Mouse (Mus musculus) CD4-positive, CD25-positive, alpha-beta regulatory T cell (primary cell): ENCODE results near the gene H2al1h. TPM values are rescaled to one million over a fixed set of nuclear protein-coding genes. Genes with fewer than 3 reads are reported as not detected.

Experiments
- polyA plus RNA-seq: library from polyadenylated mRNA; unstranded; fragments of 100-300 nt; shearing (Covaris generic); gene quantifications from one replicate; pipeline ENCODE4 v1.2.1, GENCODE M21; 2017

Gene H2al1h
- not detected for polyA plus RNA-seq

GRCm38 (mm10) chrX:11321192-11321591, at the start of gene H2al1h:
Gene H2al1h, plus strand, starts transcription at chrX:11321492.

GRCm38 (mm10) chrX:11298957-11299356, 22.3 kb upstream of the H2al1h start, which contains the start of gene H2al1a:
Gene H2al1a, plus strand, starts transcription at chrX:11299257.

GRCm38 (mm10) chrX:11302132-11302531, 19.2 kb upstream of the H2al1h start, which contains the start of gene H2al1b:
Gene H2al1b, plus strand, starts transcription at chrX:11302432.

GRCm38 (mm10) chrX:11305355-11305754, 15.9 kb upstream of the H2al1h start, which contains the start of gene H2al1c:
Gene H2al1c, plus strand, starts transcription at chrX:11305655.

GRCm38 (mm10) chrX:11308524-11308923, 12.8 kb upstream of the H2al1h start, which contains the start of gene H2al1d:
Gene H2al1d, plus strand, starts transcription at chrX:11308824.

GRCm38 (mm10) chrX:11311634-11312033, 9.7 kb upstream of the H2al1h start, which contains the start of gene H2al1e:
Gene H2al1e, plus strand, starts transcription at chrX:11311934.

GRCm38 (mm10) chrX:11314858-11315257, 6.4 kb upstream of the H2al1h start, which contains the start of gene H2al1f:
Gene H2al1f, plus strand, starts transcription at chrX:11315158.

GRCm38 (mm10) chrX:11317956-11318355, 3.3 kb upstream of the H2al1h start, which contains the start of gene H2al1g:
Gene H2al1g, plus strand, starts transcription at chrX:11318256.

GRCm38 (mm10) chrX:11324359-11324758, 3.1 kb downstream of the H2al1h start, which contains the start of gene H2al1i:
Gene H2al1i, plus strand, starts transcription at chrX:11324659.

GRCm38 (mm10) chrX:11327522-11327921, 6.2 kb downstream of the H2al1h start, which contains the start of gene H2al1j:
Gene H2al1j, plus strand, starts transcription at chrX:11327822.

Other genes starting within 250 kb of the H2al1h start
- not detected for gene H2al1a, start 22.2 kb upstream of the H2al1h start, polyA plus RNA-seq
- not detected for gene H2al1b, start 19.1 kb upstream of the H2al1h start, polyA plus RNA-seq
- not detected for gene H2al1c, start 15.8 kb upstream of the H2al1h start, polyA plus RNA-seq
- not detected for gene H2al1d, start 12.7 kb upstream of the H2al1h start, polyA plus RNA-seq
- not detected for gene H2al1e, start 9.6 kb upstream of the H2al1h start, polyA plus RNA-seq
- not detected for gene H2al1f, start 6.3 kb upstream of the H2al1h start, polyA plus RNA-seq
- not detected for gene H2al1g, start 3.2 kb upstream of the H2al1h start, polyA plus RNA-seq
- gene H2al1i, start 3.2 kb downstream of the H2al1h start, polyA plus RNA-seq, result not detected
- not detected for gene H2al1j, start 6.3 kb downstream of the H2al1h start, polyA plus RNA-seq